Mouse (Mus musculus): ENCODE results near the gene Ltc4s. TPM values are rescaled to one million over a fixed set of nuclear protein-coding genes. Genes with fewer than 3 reads are reported as not detected.

The Ltc4s gene
- polyA plus RNA-seq, 1 experiment, result 13.1 TPM

DNA sequence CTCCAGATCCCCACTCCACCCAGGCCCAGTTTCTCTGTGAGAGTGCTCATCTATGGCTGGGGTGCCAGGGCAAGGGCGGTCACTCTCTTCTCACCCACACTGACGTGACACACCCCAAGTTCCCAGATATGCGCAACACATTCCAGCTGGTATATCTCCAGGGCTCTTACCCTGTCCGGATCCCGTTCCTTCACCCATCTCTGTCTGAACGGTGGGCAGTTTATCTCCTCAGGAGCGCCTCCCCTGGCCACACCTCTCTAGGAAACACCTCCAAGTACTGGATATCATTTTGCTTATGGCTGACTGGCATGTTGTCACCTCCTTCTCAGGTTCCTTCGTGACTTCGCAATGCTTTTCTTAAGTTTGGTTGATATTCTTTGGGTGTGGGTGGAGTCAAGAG is 22.8 kb downstream of the Ltc4s start:
- no peak for TF ChIP-seq CTCF (IDR thresholded peaks at IDR 0.05; ENCODE audit: low read depth, low read length)
- no peak for TF ChIP-seq POLR2A (IDR thresholded peaks at IDR 0.05; ENCODE audit: borderline replicate concordance, low read depth, low read length)
- no peak overlapping the region for H3K4me3 ChIP-seq (ENCODE audit: insufficient read depth, low read length)
- H3K27ac ChIP-seq (ENCODE audit: insufficient read depth, low read depth, low read length), result no peak overlapping the region
- peaks cover 64% of the 10 kb centered on the region for H3K4me1 ChIP-seq (ENCODE audit: control insufficient read depth, insufficient read depth, low read length)

- no peak overlapping the region for H3K4me3 ChIP-seq (ENCODE audit: insufficient read depth, low read length)
- H3K4me1 ChIP-seq (ENCODE audit: control insufficient read depth, insufficient read depth, low read length), result peaks cover 58% of the 10 kb centered on the region
- H3K27ac ChIP-seq (ENCODE audit: insufficient read depth, low read depth, low read length), result peak overlapping the region; percentile 25; the same call in 1 of the 2 replicates
- TF ChIP-seq CTCF (IDR thresholded peaks at IDR 0.05; ENCODE audit: low read depth, low read length), result no peak
Measured at GRCm38 (mm10) chr11:50214631-50215030, 23.8 kb downstream of the Ltc4s start.

GRCm38 (mm10) chr11:50212848-50213758 is 25.3 kb downstream of the Ltc4s start:
- H3K4me3 ChIP-seq (ENCODE audit: insufficient read depth, low read length), result 0 out of 2 replicates have a peak overlapping the region, but pooled peaks have one; percentile 8
- H3K4me1 ChIP-seq (ENCODE audit: control insufficient read depth, insufficient read depth, low read length), result peaks cover 51% of the 10 kb centered on the region
- 0 out of 2 replicates have a peak, but pooled peaks have one; percentile 35 for TF ChIP-seq POLR2A (IDR thresholded peaks at IDR 0.05; ENCODE audit: borderline replicate concordance, low read depth, low read length)
- TF ChIP-seq CTCF (IDR thresholded peaks at IDR 0.05; ENCODE audit: low read depth, low read length), result no peak
- H3K27ac ChIP-seq (ENCODE audit: insufficient read depth, low read depth, low read length), result peak overlapping the region; percentile 96

- TF ChIP-seq CTCF (IDR thresholded peaks at IDR 0.05; ENCODE audit: low read depth, low read length), result no peak
- TF ChIP-seq POLR2A (IDR thresholded peaks at IDR 0.05; ENCODE audit: borderline replicate concordance, low read depth, low read length), result no peak
- H3K4me1 ChIP-seq (ENCODE audit: control insufficient read depth, insufficient read depth, low read length), result peaks cover 51% of the 10 kb centered on the region
- 0 out of 2 replicates have a peak overlapping the region, but pooled peaks have one; percentile 8 for H3K4me3 ChIP-seq (ENCODE audit: insufficient read depth, low read length)
- peak overlapping the region; percentile 96 for H3K27ac ChIP-seq (ENCODE audit: insufficient read depth, low read depth, low read length)
Measured at GRCm38 (mm10) chr11:50212060-50212739, 26.2 kb downstream of the Ltc4s start.

DNA sequence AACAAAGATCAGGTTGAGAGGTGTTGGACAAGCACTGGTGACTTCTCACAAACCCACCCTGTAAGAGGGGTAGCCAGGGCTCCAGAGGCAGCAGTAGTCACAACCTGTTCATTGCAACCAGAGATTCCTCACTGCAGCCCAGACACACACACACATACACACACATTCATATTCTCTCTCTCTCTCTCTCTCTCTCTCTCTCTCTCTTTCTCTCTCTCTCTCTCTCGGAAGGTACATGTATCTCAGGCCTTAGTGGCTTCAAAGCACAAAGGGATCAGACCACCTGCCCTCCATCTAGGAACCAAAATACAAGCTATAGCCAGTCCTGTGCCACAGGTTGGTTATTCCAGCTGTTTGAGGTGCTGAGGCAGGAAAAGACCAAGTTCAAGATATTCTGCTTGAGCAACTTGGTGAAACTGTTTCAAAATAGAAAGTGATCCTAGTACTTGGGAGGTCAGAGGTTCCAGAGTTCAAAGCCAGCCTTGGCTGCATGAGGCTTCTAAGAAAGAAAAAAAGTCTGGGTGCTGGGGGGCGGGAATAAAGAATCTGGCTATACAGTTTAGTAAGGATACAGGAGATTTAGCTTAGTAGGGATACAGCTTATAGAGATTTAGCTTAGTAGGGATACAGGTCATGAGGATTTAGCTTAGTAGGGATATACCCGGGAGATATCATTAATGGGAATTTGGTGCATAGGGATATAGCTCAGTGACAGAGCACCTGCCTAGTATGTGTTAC is 26.9 kb downstream of the Ltc4s start:
- H3K27ac ChIP-seq (ENCODE audit: insufficient read depth, low read depth, low read length), result peak overlapping the region; percentile 96
- TF ChIP-seq CTCF (IDR thresholded peaks at IDR 0.05; ENCODE audit: low read depth, low read length) (no peak), POLR2A (IDR thresholded peaks at IDR 0.05; ENCODE audit: borderline replicate concordance, low read depth, low read length) (no peak)
- peak overlapping the region; percentile 94 for H3K4me3 ChIP-seq (ENCODE audit: insufficient read depth, low read length)
- H3K4me1 ChIP-seq (ENCODE audit: control insufficient read depth, insufficient read depth, low read length), result peaks cover 51% of the 10 kb centered on the region

GRCm38 (mm10) chr11:50210505-50211151 is 27.8 kb downstream of the Ltc4s start, which contains the start of the genes Sqstm1 and Mgat4b:
TSS of gene Sqstm1 (minus strand) at chr11:50210827.
TSS of gene Mgat4b (plus strand) at chr11:50210890.
- Histone ChIP-seq H3K4me3 (ENCODE audit: insufficient read depth, low read length) (peak within 1 kb of the TSS; percentile 94), H3K4me1 (ENCODE audit: control insufficient read depth, insufficient read depth, low read length) (peaks cover 51% of the 10 kb centered on the region), H3K27ac (ENCODE audit: insufficient read depth, low read depth, low read length) (peak within 1 kb of the TSS; percentile 96)
- peak; percentile 43; the same call in 1 of the 2 replicates for TF ChIP-seq POLR2A (IDR thresholded peaks at IDR 0.05; ENCODE audit: borderline replicate concordance, low read depth, low read length)
- no peak for TF ChIP-seq CTCF (IDR thresholded peaks at IDR 0.05; ENCODE audit: low read depth, low read length)

- peak overlapping the region; percentile 94 for H3K4me3 ChIP-seq (ENCODE audit: insufficient read depth, low read length)
- TF ChIP-seq POLR2A (IDR thresholded peaks at IDR 0.05; ENCODE audit: borderline replicate concordance, low read depth, low read length) (no peak), CTCF (IDR thresholded peaks at IDR 0.05; ENCODE audit: low read depth, low read length) (no peak)
- peaks cover 51% of the 10 kb centered on the region for H3K4me1 ChIP-seq (ENCODE audit: control insufficient read depth, insufficient read depth, low read length)
- peak overlapping the region; percentile 96 for H3K27ac ChIP-seq (ENCODE audit: insufficient read depth, low read depth, low read length)
Measured at GRCm38 (mm10) chr11:50210101-50210504, 28.3 kb downstream of the Ltc4s start.

DNA sequence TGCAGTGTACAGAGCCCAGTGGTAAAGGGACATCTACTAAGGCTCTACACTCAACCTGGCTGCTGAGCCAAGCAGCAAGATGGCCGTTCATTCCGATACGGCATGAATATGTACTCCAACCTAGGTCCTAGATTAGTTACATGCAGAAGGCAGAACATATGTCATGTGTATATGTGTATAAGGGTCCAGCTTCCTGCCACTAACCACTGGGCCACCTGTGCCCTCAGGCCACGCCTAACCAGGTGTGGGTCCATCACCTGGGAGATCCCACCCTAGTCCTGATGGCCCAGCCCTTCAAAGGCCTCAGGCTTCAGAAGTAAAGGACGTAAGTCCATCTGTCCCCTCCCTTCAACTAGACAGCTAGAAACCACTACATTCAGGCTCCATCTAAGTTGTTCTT is 30.4 kb downstream of the Ltc4s start:
- Histone ChIP-seq H3K27ac (ENCODE audit: insufficient read depth, low read depth, low read length) (no peak overlapping the region), H3K4me1 (ENCODE audit: control insufficient read depth, insufficient read depth, low read length) (peaks cover 39% of the 10 kb centered on the region), H3K4me3 (ENCODE audit: insufficient read depth, low read length) (peak overlapping the region; percentile 53)
- TF ChIP-seq CTCF (IDR thresholded peaks at IDR 0.05; ENCODE audit: low read depth, low read length) (no peak), POLR2A (IDR thresholded peaks at IDR 0.05; ENCODE audit: borderline replicate concordance, low read depth, low read length) (no peak)

DNA sequence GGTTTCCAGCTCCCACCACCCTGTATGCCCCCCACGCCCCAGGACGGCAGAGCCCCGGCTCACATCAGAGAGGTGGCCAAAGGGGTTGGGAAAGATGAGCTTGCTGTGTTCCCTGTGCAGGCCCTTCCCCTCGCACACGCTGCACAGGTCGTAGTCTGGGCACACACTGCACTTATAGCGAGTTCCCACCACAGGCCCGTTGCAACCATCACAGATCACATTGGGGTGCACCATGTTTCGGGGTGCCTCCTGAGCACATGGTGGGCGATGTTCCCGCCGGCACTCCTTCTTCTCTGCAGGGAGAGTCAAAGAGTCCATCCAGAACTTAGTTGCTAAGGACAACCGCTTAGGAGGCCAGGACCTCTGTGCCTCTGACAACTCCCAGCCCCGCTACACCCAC is 31.1 kb downstream of the Ltc4s start:
- Histone ChIP-seq H3K27ac (ENCODE audit: insufficient read depth, low read depth, low read length) (no peak overlapping the region), H3K4me1 (ENCODE audit: control insufficient read depth, insufficient read depth, low read length) (peaks cover 36% of the 10 kb centered on the region), H3K4me3 (ENCODE audit: insufficient read depth, low read length) (no peak overlapping the region)
- TF ChIP-seq POLR2A (IDR thresholded peaks at IDR 0.05; ENCODE audit: borderline replicate concordance, low read depth, low read length) (no peak), CTCF (IDR thresholded peaks at IDR 0.05; ENCODE audit: low read depth, low read length) (no peak)
